Mouse (Mus musculus) testis, adult 2 months (tissue): ENCODE measurements at regions not wholly inside any gene's neighbourhood (a gene's known extent, or its start where the extent isn't known, plus 50 kb on each side); places are given as distances from the start of the nearest gene placed in this dataset.

ENCODE experiments used
- H3K27ac ChIP-seq: fragments of 200-500 bp; 2 replicates; pipeline ENCODE4 v1.5.1; 2012; ENCODE audit warnings: low read depth, low read length; ENCODE audit not compliant: control insufficient read depth, insufficient read depth
- H3K27me3 ChIP-seq: fragments of 200-500 bp; 2 replicates; pipeline ENCODE4 v1.6.1; 2012; ENCODE audit warnings: mild to moderate bottlenecking, low read length, moderate library complexity; ENCODE audit not compliant: control insufficient read depth, insufficient read depth
- H3K36me3 ChIP-seq: fragments of 200-500 bp; 2 replicates; pipeline ENCODE4 v1.6.1; 2012; ENCODE audit warnings: mild to moderate bottlenecking, low read length; ENCODE audit not compliant: control insufficient read depth, insufficient read depth
- H3K4me1 ChIP-seq: fragments of 200-500 bp; 2 replicates; pipeline ENCODE4 v1.6.1; 2012; ENCODE audit warnings: low read length; ENCODE audit not compliant: control insufficient read depth, insufficient read depth
- H3K4me3 ChIP-seq: fragments of 200-500 bp; 2 replicates; pipeline ENCODE4 v1.5.1; 2012; ENCODE audit warnings: low read depth, mild to moderate bottlenecking, low read length, moderate library complexity, mixed read lengths; ENCODE audit not compliant: control insufficient read depth
- CTCF ChIP-seq: fragments of 200-500 bp; IDR thresholded peaks from 2 replicates; pipeline ENCODE4 v1.5.1; 2012; ENCODE audit warnings: low read depth, mild to moderate bottlenecking, inconsistent platforms, low read length, moderate library complexity; ENCODE audit not compliant: control insufficient read depth, insufficient read depth, insufficient replicate concordance
- POLR2A ChIP-seq: fragments of 200-500 bp; IDR thresholded peaks from 2 replicates; pipeline ENCODE4 v1.6.1; 2012; ENCODE audit warnings: low read depth, mild to moderate bottlenecking, inconsistent platforms, low read length, moderate library complexity; ENCODE audit not compliant: control insufficient read depth

- H3K4me1 ChIP-seq = no peaks in the 10 kb centered on the region
- H3K27me3 ChIP-seq = no peaks in the 10 kb centered on the region
- TF ChIP-seq CTCF (no peak), POLR2A (no peak)
- no peaks in the 10 kb centered on the region for H3K36me3 ChIP-seq
- H3K27ac ChIP-seq = no peak overlapping the region
- no peak overlapping the region for H3K4me3 ChIP-seq
Measured at GRCm38 (mm10) chr11:117060706-117061337, 54.1 kb upstream of the Sec14l1 start.

- Histone ChIP-seq H3K27me3 (no peaks in the 10 kb centered on the region), H3K27ac (no peak overlapping the region), H3K4me3 (no peak overlapping the region), H3K4me1 (no peaks in the 10 kb centered on the region), H3K36me3 (no peaks in the 10 kb centered on the region)
- TF ChIP-seq CTCF = no peak
- no peak for TF ChIP-seq POLR2A
Measured at GRCm38 (mm10) chr11:117062772-117063499, 52.0 kb upstream of the Sec14l1 start.
